Mouse (Mus musculus) ES-Bruce4 (cell line): Measurements from ENCODE around the gene Rab8a. TPM values are rescaled to one million over a fixed set of nuclear protein-coding genes. Genes with fewer than 3 reads are reported as not detected.

Experiments used
- H3K27ac ChIP-seq: 2 replicates; pipeline ENCODE4 v1.5.1; 2012; ENCODE audit warnings: low read length, inconsistent platforms; ENCODE audit not compliant: insufficient read depth
- H3K27me3 ChIP-seq: 2 replicates; pipeline ENCODE4 v1.6.1; 2012; ENCODE audit warnings: mild to moderate bottlenecking, low read length, inconsistent platforms; ENCODE audit not compliant: control insufficient read depth, poor library complexity, insufficient read depth, severe bottlenecking
- H3K36me3 ChIP-seq: 2 replicates; pipeline ENCODE4 v1.6.1; 2012; ENCODE audit warnings: inconsistent platforms, mild to moderate bottlenecking, low read length, moderate library complexity; ENCODE audit not compliant: control insufficient read depth, poor library complexity, insufficient read depth, severe bottlenecking
- H3K4me1 ChIP-seq: one replicate; pipeline ENCODE4 v1.8.1; 2011; ENCODE audit warnings: low read length; ENCODE audit not compliant: control insufficient read depth, insufficient read depth
- H3K4me3 ChIP-seq: 2 replicates; pipeline ENCODE4 v1.5.1; 2011; ENCODE audit warnings: low read depth, mild to moderate bottlenecking, low read length
- H3K9ac ChIP-seq: 2 replicates; pipeline ENCODE4 v1.6.1; 2012; ENCODE audit warnings: low read depth, mild to moderate bottlenecking, inconsistent platforms; ENCODE audit not compliant: poor library complexity, severe bottlenecking
- H3K9me3 ChIP-seq: replicated peaks from 2 replicates; pipeline ENCODE4 v1.6.1; 2012; ENCODE audit warnings: mild to moderate bottlenecking, low read length, inconsistent platforms; ENCODE audit not compliant: control insufficient read depth, poor library complexity, insufficient read depth, severe bottlenecking
- CTCF ChIP-seq: IDR thresholded peaks from one replicate; pipeline ENCODE4 v1.8.1; 2011; ENCODE audit warnings: low read depth, low read length
- EP300 ChIP-seq: IDR thresholded peaks from 2 replicates; pipeline ENCODE4 v1.6.1; 2011; ENCODE audit warnings: low read depth, low read length; ENCODE audit not compliant: insufficient read depth
- POLR2A ChIP-seq: IDR thresholded peaks from one replicate; pipeline ENCODE4 v1.8.1; 2011; ENCODE audit warnings: low read length; ENCODE audit not compliant: insufficient read depth
- polyA plus RNA-seq: library from polyadenylated mRNA; stranded (reverse); fragments of >200 nt; gene quantifications from 2 replicates; pipeline ENCODE4 v1.2.4, GENCODE M21; 2011; ENCODE audit warnings: low read depth; ENCODE audit not compliant: missing spikeins, insufficient read depth, insufficient read length

The Rab8a gene
- polyA plus RNA-seq, 1 experiment = 115 TPM

GRCm38 (mm10) chr8:72162821-72163220 lies 1.8 kb downstream of the Rab8a start:
- Histone ChIP-seq H3K36me3 (peaks cover 15% of the 10 kb centered on the region), H3K4me3 (no peak overlapping the region), H3K9me3 (no peaks in the 10 kb centered on the region), H3K27ac (no peak overlapping the region), H3K9ac (no peak overlapping the region), H3K27me3 (no peaks in the 10 kb centered on the region), H3K4me1 (peaks cover 2% of the 10 kb centered on the region)
- TF ChIP-seq POLR2A (no peak), EP300 (no peak), CTCF (no peak)

- Histone ChIP-seq H3K27ac (no peak overlapping the region), H3K36me3 (peaks cover 50% of the 10 kb centered on the region), H3K4me3 (no peak overlapping the region), H3K27me3 (no peaks in the 10 kb centered on the region), H3K9ac (no peak overlapping the region), H3K9me3 (no peaks in the 10 kb centered on the region), H3K4me1 (no peaks in the 10 kb centered on the region)
- TF ChIP-seq EP300 = no peak
- TF ChIP-seq CTCF = no peak
- TF ChIP-seq POLR2A = no peak
Measured at GRCm38 (mm10) chr8:72169098-72169668, 8.2 kb downstream of the Rab8a start.

GRCm38 (mm10) chr8:72169681-72170249 lies 8.8 kb downstream of the Rab8a start:
- H3K27me3 ChIP-seq = no peaks in the 10 kb centered on the region
- no peak overlapping the region for H3K9ac ChIP-seq
- no peaks in the 10 kb centered on the region for H3K4me1 ChIP-seq
- no peaks in the 10 kb centered on the region for H3K9me3 ChIP-seq
- no peak overlapping the region for H3K27ac ChIP-seq
- no peak overlapping the region for H3K4me3 ChIP-seq
- H3K36me3 ChIP-seq = peaks cover 50% of the 10 kb centered on the region
- TF ChIP-seq CTCF (no peak), EP300 (no peak), POLR2A (no peak)

DNA sequence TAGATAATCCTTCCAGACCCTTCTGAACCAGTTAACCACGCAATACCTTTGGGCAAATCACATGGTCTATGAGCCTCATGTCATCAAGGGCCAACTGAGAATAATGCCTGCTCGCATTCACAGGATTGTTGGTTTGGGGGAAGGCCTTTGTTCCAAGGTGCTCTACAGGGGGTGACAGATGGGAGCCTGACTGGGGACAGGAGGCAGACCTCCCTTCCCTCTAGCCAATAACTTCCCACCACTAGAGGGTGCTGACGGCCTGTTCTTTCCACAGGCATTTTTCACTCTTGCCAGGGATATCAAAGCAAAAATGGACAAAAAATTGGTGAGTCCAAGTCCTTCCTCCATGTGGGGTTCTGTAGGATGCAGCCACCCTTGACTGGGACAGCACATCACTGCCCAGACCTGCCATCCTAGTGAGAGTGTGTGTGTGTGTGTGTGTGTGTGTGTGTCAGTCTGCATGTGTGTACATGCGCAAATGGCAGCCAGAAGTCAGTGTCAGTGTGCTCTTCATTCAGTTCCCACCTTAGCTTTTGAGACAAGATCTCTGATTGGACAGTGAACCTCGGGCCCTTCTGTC lies 16.4 kb downstream of the Rab8a start:
- no peaks in the 10 kb centered on the region for H3K9me3 ChIP-seq
- TF ChIP-seq CTCF (peak; percentile 67), POLR2A (no peak)
- peaks cover 44% of the 10 kb centered on the region for H3K36me3 ChIP-seq

GRCm38 (mm10) chr8:72183554-72184202 lies 22.7 kb downstream of the Rab8a start:
- Histone ChIP-seq H3K27ac (no peak overlapping the region), H3K36me3 (peaks cover 14% of the 10 kb centered on the region), H3K9ac (no peak overlapping the region), H3K9me3 (no peaks in the 10 kb centered on the region), H3K4me1 (no peaks in the 10 kb centered on the region), H3K27me3 (no peaks in the 10 kb centered on the region), H3K4me3 (no peak overlapping the region)
- no peak for TF ChIP-seq EP300
- no peak for TF ChIP-seq POLR2A
- TF ChIP-seq CTCF = no peak

More for the DNA sequence above, 16.4 kb downstream of the Rab8a start:
- H3K27ac ChIP-seq = no peak overlapping the region
- H3K4me3 ChIP-seq = no peak overlapping the region
- H3K9ac ChIP-seq = no peak overlapping the region
- no peaks in the 10 kb centered on the region for H3K4me1 ChIP-seq
- no peaks in the 10 kb centered on the region for H3K27me3 ChIP-seq
